Mouse (Mus musculus) kidney, adult 2 months (tissue): ENCODE measurements at regions not wholly inside any gene's neighbourhood (a gene's known extent, or its start where the extent isn't known, plus 50 kb on each side); places are given as distances from the start of the nearest gene placed in this dataset.

Experiments used
- DNase-seq: peaks from one replicate; pipeline ENCODE4 v3.0.0; 2021
- H3K27ac ChIP-seq: fragments of 200-500 bp; 2 replicates; pipeline ENCODE4 v1.5.1; 2012; ENCODE audit warnings: low read depth, low read length, control low read depth, inconsistent platforms; ENCODE audit not compliant: insufficient read depth
- H3K27me3 ChIP-seq: fragments of 200-500 bp; replicated peaks from 2 replicates; pipeline ENCODE4 v1.6.1; 2012; ENCODE audit warnings: mild to moderate bottlenecking, moderate library complexity, low read length, inconsistent platforms; ENCODE audit not compliant: control insufficient read depth, insufficient read depth
- H3K36me3 ChIP-seq: fragments of 200-500 bp; 2 replicates; pipeline ENCODE4 v1.6.1; 2012; ENCODE audit warnings: mild to moderate bottlenecking, moderate library complexity, low read length, inconsistent platforms; ENCODE audit not compliant: control insufficient read depth, insufficient read depth
- H3K4me1 ChIP-seq: fragments of 200-500 bp; 2 replicates; pipeline ENCODE4 v1.6.1; 2011; ENCODE audit warnings: low read length; ENCODE audit not compliant: control insufficient read depth, insufficient read depth
- H3K4me3 ChIP-seq: fragments of 200-500 bp; 2 replicates; pipeline ENCODE4 v1.5.1; 2011; ENCODE audit warnings: mild to moderate bottlenecking, low read depth, low read length, control low read depth; ENCODE audit not compliant: insufficient read depth
- CTCF ChIP-seq: fragments of 200-500 bp; conservative IDR thresholded peaks from 2 replicates; pipeline ENCODE4 v1.5.1; 2011; ENCODE audit warnings: low read depth, mild to moderate bottlenecking, control low read depth, low read length, moderate library complexity, mixed read lengths; ENCODE audit not compliant: insufficient read depth, insufficient read length
- POLR2A ChIP-seq: fragments of 200-500 bp; IDR thresholded peaks from one replicate; pipeline ENCODE4 v1.6.1; 2011; ENCODE audit warnings: low read depth, low read length, control low read depth
- WGBS: fragments of 180-500 bp; shearing (Covaris S2); methylation state at CpG from one replicate; pipeline ENCODE4 v1.1.7; 2018; 5-methylcytosine and 5-hydroxymethylcytosine counted together

DNA sequence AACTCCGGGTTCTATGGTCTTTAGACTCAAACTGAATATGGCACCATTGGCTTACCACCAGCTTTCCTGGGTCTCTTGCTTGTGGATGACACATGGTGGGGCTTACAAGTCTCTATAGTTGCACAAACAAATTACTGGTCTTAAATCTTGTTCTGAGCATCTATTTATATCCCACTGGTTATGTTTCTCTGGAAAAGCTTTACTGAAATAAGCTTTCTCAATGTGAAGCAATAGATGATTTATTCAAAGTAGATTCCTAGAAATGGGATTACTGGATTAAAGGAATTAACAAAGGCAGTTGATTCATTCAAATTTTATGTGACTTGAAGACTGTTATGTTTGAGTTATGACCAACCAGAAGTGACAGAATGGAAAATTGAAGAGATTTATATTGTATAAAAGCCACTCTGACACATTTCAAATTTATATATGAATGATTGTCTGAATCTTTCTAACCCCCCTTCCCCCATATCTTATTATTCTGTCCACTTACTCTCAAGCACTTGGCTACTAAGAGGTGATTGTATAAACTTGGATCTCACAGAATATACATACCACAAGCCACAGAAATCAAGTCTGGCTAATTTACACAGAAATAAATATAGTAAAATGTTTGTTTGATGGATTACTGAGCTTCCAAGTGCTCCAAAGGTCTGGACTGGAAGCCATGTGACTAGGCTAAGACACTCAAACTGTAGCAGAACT lies 113.4 kb upstream of the C1qtnf3 start:
- Histone ChIP-seq H3K27ac (no peak overlapping the region), H3K4me1 (peaks cover 4% of the 10 kb centered on the region; the same call in 1 of the 2 replicates), H3K4me3 (no peak overlapping the region), H3K27me3 (no peaks in the 10 kb centered on the region), H3K36me3 (no peaks in the 10 kb centered on the region)
- TF ChIP-seq CTCF (no peak), POLR2A (no peak)
- 85% methylated on average over 1 of the region's 1 CpGs for WGBS
- DNase-seq = no peak

DNA sequence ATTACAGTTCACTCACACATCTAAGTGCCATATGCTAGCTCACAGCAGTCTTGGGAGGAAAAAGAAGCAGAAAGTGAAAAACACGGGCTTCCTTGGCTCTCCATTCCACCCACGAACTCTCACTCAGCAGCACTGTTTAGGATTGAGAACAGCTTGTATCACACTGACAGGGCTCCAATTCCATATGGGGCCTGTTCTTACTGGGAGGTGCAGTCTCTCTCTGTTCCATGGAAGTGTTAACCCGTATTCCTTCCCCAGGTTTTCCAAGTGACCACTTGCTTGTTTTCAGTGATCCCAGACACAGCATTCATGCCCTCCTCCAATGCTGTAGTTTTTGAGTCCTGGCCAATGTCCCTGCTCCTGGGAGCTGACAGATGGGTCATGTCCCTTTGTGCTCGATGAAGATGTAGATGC lies 111.5 kb upstream of the C1qtnf3 start:
- 71% methylated on average over 4 of the region's 4 CpGs for WGBS
- Histone ChIP-seq H3K4me1 (no peaks in the 10 kb centered on the region; the same call in 1 of the 2 replicates), H3K4me3 (no peak overlapping the region), H3K27me3 (no peaks in the 10 kb centered on the region), H3K27ac (no peak overlapping the region), H3K36me3 (no peaks in the 10 kb centered on the region)
- DNase-seq = peak; percentile 34
- TF ChIP-seq CTCF (no peak), POLR2A (no peak)

DNA sequence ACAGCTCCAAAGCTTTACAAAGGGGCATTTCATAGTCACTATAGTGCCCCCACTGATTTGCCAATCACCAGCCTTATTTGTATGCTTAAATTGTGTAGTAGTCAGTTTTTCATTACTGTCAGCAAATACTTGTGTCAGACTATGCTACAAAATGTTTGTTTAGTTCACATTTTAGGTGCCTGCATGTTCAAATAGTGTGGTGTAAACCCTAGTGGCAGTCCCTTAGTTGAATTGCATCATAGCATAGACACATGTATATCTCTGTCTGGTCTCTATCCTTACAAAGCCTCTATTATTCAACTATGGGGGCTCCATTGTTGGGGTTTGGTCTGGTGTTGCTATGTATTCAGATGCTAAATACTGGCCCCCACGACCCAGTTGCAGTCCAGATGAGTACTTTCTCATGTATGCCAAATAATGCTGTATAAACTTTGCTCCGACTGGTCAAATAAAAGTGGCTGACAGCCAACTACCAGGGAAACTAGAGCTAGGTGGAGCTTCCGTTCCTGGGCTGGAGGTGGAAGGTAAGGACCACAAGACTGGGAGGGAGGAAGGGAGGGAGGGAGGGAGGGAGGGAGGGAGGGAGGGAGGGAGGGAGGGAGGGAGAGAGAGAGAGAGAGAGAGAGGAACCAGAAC lies 109.0 kb upstream of the C1qtnf3 start:
- H3K4me3 ChIP-seq = no peak overlapping the region
- H3K27ac ChIP-seq = no peak overlapping the region
- TF ChIP-seq CTCF (no peak), POLR2A (no peak)
- peak; percentile 66 for DNase-seq
- H3K36me3 ChIP-seq = no peaks in the 10 kb centered on the region
- H3K4me1 ChIP-seq = no peaks in the 10 kb centered on the region
- WGBS = 41% methylated on average over 3 of the region's 3 CpGs
- no peaks in the 10 kb centered on the region for H3K27me3 ChIP-seq

DNA sequence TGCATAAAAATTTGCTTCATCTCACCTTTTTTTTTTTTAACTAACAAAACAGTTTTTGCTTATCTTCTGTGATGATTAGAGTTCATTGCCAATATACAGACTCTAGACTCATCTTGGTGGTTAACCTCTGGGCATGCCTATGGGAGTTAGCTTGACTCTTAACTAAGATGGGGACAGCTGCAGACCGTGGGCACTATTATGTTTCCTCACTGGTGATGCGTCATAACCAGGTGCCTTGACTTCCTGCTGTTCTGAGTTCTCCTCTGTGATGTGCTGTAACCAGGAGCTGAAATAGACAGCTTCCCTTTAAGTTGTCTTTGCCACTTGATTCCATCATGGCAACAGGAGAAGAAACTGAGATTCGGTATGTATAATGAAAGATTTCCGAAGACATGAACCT lies 105.4 kb upstream of the C1qtnf3 start:
- H3K36me3 ChIP-seq = no peaks in the 10 kb centered on the region
- no peaks in the 10 kb centered on the region for H3K4me1 ChIP-seq
- no peak for TF ChIP-seq CTCF
- no peak for TF ChIP-seq POLR2A
- DNase-seq = no peak
- no peak overlapping the region for H3K4me3 ChIP-seq
- H3K27me3 ChIP-seq = no peaks in the 10 kb centered on the region
- WGBS = 97% methylated on average over 4 of the region's 4 CpGs
- H3K27ac ChIP-seq = no peak overlapping the region

DNA sequence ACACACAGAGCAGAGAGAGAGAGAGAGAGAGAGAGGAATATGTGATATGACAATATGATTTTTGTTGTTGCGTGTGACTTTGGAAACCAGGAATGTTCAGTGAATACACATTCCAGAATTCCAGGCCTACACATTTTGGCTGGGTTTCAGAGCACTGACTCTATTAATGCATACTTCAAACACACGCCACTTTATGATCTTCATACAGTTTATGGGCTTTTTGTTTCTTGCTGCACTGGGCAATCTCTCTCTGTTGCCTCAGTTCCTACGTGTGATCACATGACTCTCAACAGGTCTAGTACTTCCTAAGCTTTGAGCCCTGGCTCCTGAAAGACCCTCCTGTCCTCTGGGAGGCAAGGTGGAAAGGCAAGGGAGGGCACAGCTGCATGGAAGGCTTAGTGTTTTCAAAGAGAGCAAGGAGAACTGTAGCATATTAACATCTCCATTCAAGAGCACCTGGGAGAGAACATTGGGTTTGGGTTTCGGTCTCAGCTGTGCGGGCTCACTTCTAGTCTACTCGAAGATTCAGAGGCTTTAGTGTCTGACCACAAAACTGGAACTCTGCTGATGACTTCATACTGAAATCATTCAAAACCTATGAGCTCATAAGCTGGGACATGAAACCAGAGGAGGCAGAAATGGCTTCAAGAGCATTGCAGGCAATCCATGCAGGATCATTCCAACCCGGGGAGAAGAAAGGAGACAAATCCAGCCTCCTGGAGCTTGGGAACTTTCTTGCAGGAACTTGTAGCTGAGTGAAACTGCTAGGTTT lies 87.9 kb upstream of the C1qtnf3 start:
- H3K27me3 ChIP-seq = no peaks in the 10 kb centered on the region
- WGBS = 87% methylated on average over 7 of the region's 7 CpGs
- DNase-seq = no peak
- H3K4me3 ChIP-seq = no peak overlapping the region
- no peaks in the 10 kb centered on the region for H3K36me3 ChIP-seq
- no peak for TF ChIP-seq CTCF
- TF ChIP-seq POLR2A = no peak
- no peaks in the 10 kb centered on the region for H3K4me1 ChIP-seq
- no peak overlapping the region for H3K27ac ChIP-seq

DNA sequence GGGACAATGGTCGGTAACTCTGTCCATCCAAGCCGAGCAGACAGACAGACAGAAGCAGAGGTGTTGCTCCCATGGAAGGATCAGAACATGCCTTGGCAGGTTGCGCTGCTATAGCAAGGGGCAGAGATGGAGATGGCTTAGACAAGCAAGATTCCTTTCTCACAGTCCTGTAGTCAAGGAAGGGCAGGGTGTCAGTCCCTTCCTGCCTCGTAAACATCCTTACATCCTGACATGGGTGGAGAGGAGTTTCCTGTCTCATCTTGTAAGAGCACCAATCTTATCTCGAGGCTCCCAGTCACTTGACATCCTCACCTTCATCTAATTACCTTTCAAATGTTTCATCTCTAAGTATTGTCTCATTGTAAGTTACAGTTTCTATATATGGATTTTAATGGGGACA lies 87.0 kb upstream of the C1qtnf3 start:
- Histone ChIP-seq H3K4me3 (no peak overlapping the region), H3K27ac (no peak overlapping the region), H3K27me3 (no peaks in the 10 kb centered on the region), H3K36me3 (no peaks in the 10 kb centered on the region), H3K4me1 (no peaks in the 10 kb centered on the region)
- DNase-seq = peak; percentile 40
- TF ChIP-seq POLR2A (no peak), CTCF (no peak)
- 76% methylated on average over 5 of the region's 5 CpGs for WGBS

DNA sequence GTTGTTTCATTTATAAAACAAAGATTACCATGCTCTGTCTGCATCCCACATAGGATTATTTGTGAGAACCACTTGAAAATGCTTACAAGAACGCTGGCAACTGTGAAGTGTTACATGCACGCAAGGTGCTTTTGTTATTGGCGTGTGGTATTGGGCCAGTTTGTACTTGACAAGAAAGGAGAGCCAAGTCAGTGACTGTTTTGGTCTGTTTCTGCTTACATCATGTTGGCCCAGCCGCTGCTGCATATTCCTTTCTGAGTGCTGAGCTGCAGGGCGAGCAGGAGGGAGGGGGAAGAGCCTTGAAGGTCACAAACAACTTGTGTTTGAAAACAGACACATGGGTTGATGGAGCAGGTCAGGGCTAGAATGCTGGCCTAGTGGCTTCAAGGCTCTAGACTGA lies 85.3 kb upstream of the C1qtnf3 start:
- Histone ChIP-seq H3K27me3 (no peaks in the 10 kb centered on the region), H3K4me1 (no peaks in the 10 kb centered on the region), H3K4me3 (no peak overlapping the region), H3K27ac (no peak overlapping the region), H3K36me3 (no peaks in the 10 kb centered on the region)
- peak; percentile 37 for DNase-seq
- WGBS = 69% methylated on average over 5 of the region's 5 CpGs
- TF ChIP-seq CTCF = no peak
- TF ChIP-seq POLR2A = no peak
